Mouse (Mus musculus) stomach, postnatal 0 days (tissue): ENCODE results near the gene Cdh15. TPM values are rescaled to one million over a fixed set of nuclear protein-coding genes. Genes with fewer than 3 reads are reported as not detected.

Experiments
- ATAC-seq: fragments of 200-750 bp; cut with Nextera tagmentation; 2 replicates; pipeline ENCODE4 v1.8.0; 2017; ENCODE audit not compliant: low FRiP score, low TSS enrichment
- DNase-seq: peaks from one replicate; pipeline ENCODE4 v3.0.0-alpha.2; 2016; ENCODE audit warnings: low spot score
- H3K27ac ChIP-seq: fragments of 300-500 bp; sonication (generic); replicated peaks from 2 replicates; pipeline ENCODE4 v1.5.1; 2014; ENCODE audit warnings: mild to moderate bottlenecking, control low read depth
- H3K27me3 ChIP-seq: fragments of 300-500 bp; sonication (generic); 2 replicates; pipeline ENCODE4 v1.6.1; 2014; ENCODE audit warnings: low read length; ENCODE audit not compliant: control insufficient read depth, insufficient read depth
- H3K36me3 ChIP-seq: fragments of 300-500 bp; sonication (generic); 2 replicates; pipeline ENCODE4 v1.6.1; 2014; ENCODE audit warnings: low read length, mixed read lengths; ENCODE audit not compliant: control insufficient read depth, insufficient read depth
- H3K4me1 ChIP-seq: fragments of 300-500 bp; sonication (generic); replicated peaks from 2 replicates; pipeline ENCODE4 v1.6.1; 2014; ENCODE audit warnings: antibody characterized with exemption; ENCODE audit not compliant: control insufficient read depth, insufficient read depth
- H3K4me2 ChIP-seq: fragments of 300-500 bp; sonication (generic); replicated peaks from 2 replicates; pipeline ENCODE4 v1.6.1; 2014; ENCODE audit warnings: low read depth, mild to moderate bottlenecking, control low read depth, moderate library complexity
- H3K4me3 ChIP-seq: fragments of 300-500 bp; sonication (generic); 2 replicates; pipeline ENCODE4 v1.5.1; 2014; ENCODE audit warnings: low read depth, low read length, control low read depth
- H3K9ac ChIP-seq: fragments of 300-500 bp; sonication (generic); 2 replicates; pipeline ENCODE4 v1.6.1; 2014; ENCODE audit warnings: mild to moderate bottlenecking, low read length, control low read depth, mixed read lengths
- H3K9me3 ChIP-seq: fragments of 300-500 bp; sonication (generic); 2 replicates; pipeline ENCODE4 v1.6.1; 2016; ENCODE audit warnings: low read length; ENCODE audit not compliant: control insufficient read depth
- CTCF ChIP-seq: IDR thresholded peaks from 2 replicates; pipeline ENCODE4 v1.5.1; 2016; ENCODE audit warnings: antibody characterized with exemption, low read depth, mild to moderate bottlenecking, moderate library complexity
- EP300 ChIP-seq: optimal IDR thresholded peaks from 2 replicates; pipeline ENCODE3; 2016; ENCODE audit warnings: antibody characterized with exemption
- WGBS: fragments of 180-500 bp; shearing (Covaris S2); extraction: QIAGEN DNeasy Blood & Tissue Kit; methylation state at CpG from one replicate; pipeline ENCODE4 v1.1.7; 2014; 5-methylcytosine and 5-hydroxymethylcytosine counted together
- polyA plus RNA-seq: library from polyadenylated mRNA; unstranded; fragments of >200 nt; fragmentation: Nextera tagmentation; extraction: Ambion mirVana; gene quantifications from 2 replicates; pipeline ENCODE4 v1.2.1, GENCODE M21; 2015

The Cdh15 gene
- polyA plus RNA-seq, 1 experiment from 2014 or later, result 0.23 TPM

GRCm38 (mm10) chr8:122912150-122912549, 64.4 kb downstream of the Cdh15 start:
- no peak overlapping the region for H3K27ac ChIP-seq
- DNase-seq (no peak), ATAC-seq (no peak)
- no peaks in the 10 kb centered on the region for H3K27me3 ChIP-seq
- H3K36me3 ChIP-seq, result peaks cover 11% of the 10 kb centered on the region
- H3K9me3 ChIP-seq, result no peaks in the 10 kb centered on the region
- no peak overlapping the region for H3K9ac ChIP-seq
- no peak overlapping the region for H3K4me2 ChIP-seq
- no peak overlapping the region for H3K4me3 ChIP-seq
- H3K4me1 ChIP-seq, result 0 out of 2 replicates have a peak, but pooled peaks cover 2% of the 10 kb centered on the region
- TF ChIP-seq CTCF (no peak), EP300 (no peak)
- WGBS, result 71% methylated on average over 3 of the region's 3 CpGs

GRCm38 (mm10) chr8:122912871-122913270, 65.1 kb downstream of the Cdh15 start:
- Histone ChIP-seq H3K9ac (no peak overlapping the region), H3K4me2 (no peak overlapping the region), H3K4me1 (peaks cover 6% of the 10 kb centered on the region; the same call in 1 of the 2 replicates), H3K36me3 (peaks cover 11% of the 10 kb centered on the region), H3K9me3 (no peaks in the 10 kb centered on the region), H3K27ac (no peak overlapping the region), H3K4me3 (no peak overlapping the region), H3K27me3 (no peaks in the 10 kb centered on the region)
- ATAC-seq, result no peak
- WGBS, result 92% methylated on average over 4 of the region's 4 CpGs
- no peak for TF ChIP-seq EP300
- no peak for TF ChIP-seq CTCF
- DNase-seq, result no peak

GRCm38 (mm10) chr8:122916766-122917165, 69.0 kb downstream of the Cdh15 start:
- H3K36me3 ChIP-seq, result 0 out of 2 replicates have a peak, but pooled peaks cover 5% of the 10 kb centered on the region
- no peaks in the 10 kb centered on the region for H3K9me3 ChIP-seq
- ATAC-seq, result no peak
- no peak overlapping the region for H3K4me3 ChIP-seq
- no peak overlapping the region for H3K4me2 ChIP-seq
- no peak for DNase-seq
- H3K4me1 ChIP-seq, result peaks cover 14% of the 10 kb centered on the region; the same call in 1 of the 2 replicates
- H3K27ac ChIP-seq, result no peak overlapping the region
- TF ChIP-seq CTCF (no peak), EP300 (no peak)
- 48% methylated on average over 3 of the region's 3 CpGs for WGBS
- no peak overlapping the region for H3K9ac ChIP-seq
- no peaks in the 10 kb centered on the region for H3K27me3 ChIP-seq

Other genes starting within 250 kb of the Cdh15 start
- gene Galns, start 236.5 kb upstream of the Cdh15 start, polyA plus RNA-seq, result 8.2 TPM in 2 replicates
- gene Trappc2l, start 236.3 kb upstream of the Cdh15 start, polyA plus RNA-seq, result 48.0 and 49.5 TPM in 2 replicates
- gene Pabpn1l, start 225.2 kb upstream of the Cdh15 start, polyA plus RNA-seq, result 0.08 TPM in 1 of 2 replicates, not detected in the other
- gene Cbfa2t3, start 148.9 kb upstream of the Cdh15 start, polyA plus RNA-seq, result 1.8 and 2.4 TPM in 2 replicates
- 14.7 and 15.4 TPM in 2 replicates for gene Acsf3, start 72.5 kb upstream of the Cdh15 start, polyA plus RNA-seq
- gene Ankrd11, start 194.3 kb downstream of the Cdh15 start, polyA plus RNA-seq, result 35.0 and 35.8 TPM in 2 replicates
- gene Spg7, start 215.0 kb downstream of the Cdh15 start, polyA plus RNA-seq, result 29.6 and 32.0 TPM in 2 replicates